Mouse (Mus musculus) kidney, embryonic 15.5 days (tissue): ENCODE measurements around the gene Dennd6b. TPM values are rescaled to one million over a fixed set of nuclear protein-coding genes. Genes with fewer than 3 reads are reported as not detected.

Experiments
- ATAC-seq: fragments of 200-750 bp; cut with Nextera tagmentation; replicated peaks from 2 replicates; pipeline ENCODE4 v1.8.0; 2017; ENCODE audit warnings: moderate TSS enrichment; ENCODE audit not compliant: low FRiP score
- H3K27ac ChIP-seq: fragments of 300-500 bp; sonication (generic); 2 replicates; pipeline ENCODE4 v1.5.1; 2015; ENCODE audit warnings: mild to moderate bottlenecking, inconsistent platforms
- H3K27me3 ChIP-seq: fragments of 300-500 bp; sonication (generic); 2 replicates; pipeline ENCODE4 v1.6.1; 2015; ENCODE audit warnings: inconsistent platforms
- H3K36me3 ChIP-seq: fragments of 300-500 bp; sonication (generic); 2 replicates; pipeline ENCODE4 v1.6.1; 2015; ENCODE audit warnings: inconsistent platforms
- H3K4me1 ChIP-seq: fragments of 300-500 bp; sonication (generic); 2 replicates; pipeline ENCODE4 v1.6.1; 2015; ENCODE audit warnings: inconsistent platforms
- H3K4me2 ChIP-seq: fragments of 300-500 bp; sonication (generic); 2 replicates; pipeline ENCODE4 v1.6.1; 2015; ENCODE audit warnings: moderate library complexity, mild to moderate bottlenecking, inconsistent platforms
- H3K4me3 ChIP-seq: fragments of 300-500 bp; sonication (generic); replicated peaks from 2 replicates; pipeline ENCODE4 v1.5.1; 2015; ENCODE audit warnings: mild to moderate bottlenecking, inconsistent platforms
- H3K9ac ChIP-seq: fragments of 300-500 bp; sonication (generic); 2 replicates; pipeline ENCODE4 v1.6.1; 2015; ENCODE audit warnings: mild to moderate bottlenecking, inconsistent platforms
- H3K9me3 ChIP-seq: fragments of 300-500 bp; sonication (generic); replicated peaks from 2 replicates; pipeline ENCODE4 v1.6.1; 2016; ENCODE audit warnings: inconsistent platforms
- WGBS: fragments of 180-500 bp; shearing (Covaris S2); methylation state at CpG from one replicate; pipeline ENCODE4 v1.1.7; 2015; ENCODE audit warnings: mixed read lengths; 5-methylcytosine and 5-hydroxymethylcytosine counted together
- polyA plus RNA-seq: library from polyadenylated mRNA; unstranded; fragments of >200 nt; fragmentation: Nextera tagmentation; extraction: Ambion mirVana; gene quantifications from 2 replicates; pipeline ENCODE4 v1.2.1, GENCODE M21; 2015

Gene Dennd6b
- polyA plus RNA-seq, 1 experiment from 2014 or later, result 19.2 TPM

DNA sequence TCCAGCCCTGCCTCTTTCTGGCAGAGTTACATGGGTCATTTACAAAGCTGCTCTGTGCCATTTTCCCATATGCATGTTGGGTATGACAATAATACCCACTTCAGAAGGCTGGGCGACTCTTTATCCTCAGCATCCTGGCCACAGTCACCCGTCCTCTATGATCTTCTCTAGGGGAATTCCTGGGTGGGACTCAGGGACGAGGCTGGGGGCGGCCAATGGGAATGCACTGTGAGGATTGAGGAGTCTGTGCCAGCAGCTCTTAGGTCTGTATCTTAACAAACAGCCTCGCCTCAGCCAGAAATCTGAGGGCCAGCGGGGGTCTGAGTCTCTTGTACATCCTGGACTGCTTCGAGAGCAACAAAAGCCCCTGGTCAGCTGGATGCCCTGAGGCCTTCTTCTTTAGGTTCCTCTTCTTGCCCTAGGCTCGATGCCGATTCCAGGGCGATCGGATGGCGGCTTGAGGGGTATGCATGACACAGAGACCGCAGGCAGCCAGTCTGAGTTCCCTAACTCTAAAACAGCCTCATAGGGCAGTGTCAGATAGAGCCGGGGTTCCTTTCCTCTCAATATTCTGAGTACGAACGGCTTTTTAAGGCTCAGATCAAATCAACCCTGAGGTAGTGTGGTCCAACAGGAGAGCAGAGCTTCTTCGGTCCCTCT, 23.9 kb downstream of the Dennd6b start:
- peak overlapping the region; percentile 62 for H3K9ac ChIP-seq
- H3K4me1 ChIP-seq, result peaks cover 93% of the 10 kb centered on the region
- no peak for ATAC-seq
- H3K4me3 ChIP-seq, result peak overlapping the region; percentile 57
- no peaks in the 10 kb centered on the region for H3K9me3 ChIP-seq
- WGBS, result 53% methylated on average over 17 of the region's 17 CpGs
- no peaks in the 10 kb centered on the region for H3K27me3 ChIP-seq
- H3K36me3 ChIP-seq, result peaks cover 11% of the 10 kb centered on the region
- H3K4me2 ChIP-seq, result peak overlapping the region; percentile 99
- H3K27ac ChIP-seq, result peak overlapping the region; percentile 66

DNA sequence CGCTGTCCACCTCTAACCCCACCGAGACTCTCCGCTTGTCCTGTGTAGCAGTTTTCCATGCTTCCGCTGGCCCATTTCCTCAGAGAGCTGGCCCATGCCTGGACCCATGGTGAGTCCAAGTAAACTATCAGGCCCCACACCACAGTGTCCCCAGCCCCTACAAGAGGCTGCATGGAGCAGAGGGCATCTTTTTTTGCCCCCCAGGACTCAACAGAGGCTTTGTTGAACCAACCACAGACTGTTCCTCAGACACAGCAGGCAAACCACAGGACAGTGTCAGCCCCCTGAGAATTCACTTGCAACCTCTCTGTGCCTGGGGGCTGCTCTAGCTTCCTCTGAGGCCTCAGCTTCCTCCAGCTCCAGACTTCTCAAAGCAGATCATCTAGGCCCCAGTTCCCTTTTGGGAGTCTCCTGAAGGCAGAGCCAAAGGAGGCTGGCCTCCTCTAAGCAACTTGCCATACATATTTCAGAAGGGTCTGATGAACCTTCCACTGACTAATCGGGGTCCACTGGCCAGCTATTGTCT, 24.7 kb downstream of the Dennd6b start:
- H3K36me3 ChIP-seq, result peaks cover 19% of the 10 kb centered on the region
- no peaks in the 10 kb centered on the region for H3K9me3 ChIP-seq
- no peak for ATAC-seq
- no peaks in the 10 kb centered on the region for H3K27me3 ChIP-seq
- H3K4me2 ChIP-seq, result no peak overlapping the region
- 0 out of 2 replicates have a peak overlapping the region, but pooled peaks have one; percentile 14 for H3K27ac ChIP-seq
- H3K4me1 ChIP-seq, result peaks cover 84% of the 10 kb centered on the region
- H3K4me3 ChIP-seq, result no peak overlapping the region
- no peak overlapping the region for H3K9ac ChIP-seq
- 89% methylated on average over 5 of the region's 5 CpGs for WGBS

DNA sequence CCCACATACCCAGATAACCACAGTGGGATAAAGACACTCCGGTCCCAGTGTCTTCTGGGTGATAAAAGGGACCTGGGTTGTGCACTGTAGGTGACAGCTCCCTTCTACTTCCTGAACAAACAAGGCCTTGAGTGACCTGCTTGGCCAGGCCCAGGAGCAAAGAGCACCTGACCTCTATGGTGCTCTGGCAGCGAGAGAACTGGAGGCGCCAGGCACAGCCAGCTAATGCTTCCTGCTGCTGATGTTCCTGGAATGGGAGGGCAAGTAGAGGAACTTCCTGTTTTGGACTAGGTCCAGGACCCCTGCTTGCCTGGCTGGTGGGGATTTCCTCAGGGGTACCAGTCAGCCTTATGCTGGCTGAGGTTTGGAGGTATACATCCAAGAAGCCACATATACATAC, 26.2 kb downstream of the Dennd6b start:
- peaks cover 34% of the 10 kb centered on the region for H3K36me3 ChIP-seq
- H3K4me3 ChIP-seq, result peak overlapping the region; percentile 15; the same call in 1 of the 2 replicates
- H3K4me1 ChIP-seq, result peaks cover 70% of the 10 kb centered on the region
- no peak for ATAC-seq
- 45% methylated on average over 3 of the region's 3 CpGs for WGBS
- H3K9me3 ChIP-seq, result no peaks in the 10 kb centered on the region
- H3K4me2 ChIP-seq, result peak overlapping the region; percentile 33
- peak overlapping the region; percentile 92 for H3K27ac ChIP-seq
- H3K27me3 ChIP-seq, result no peaks in the 10 kb centered on the region
- H3K9ac ChIP-seq, result 0 out of 2 replicates have a peak overlapping the region, but pooled peaks have one; percentile 19

DNA sequence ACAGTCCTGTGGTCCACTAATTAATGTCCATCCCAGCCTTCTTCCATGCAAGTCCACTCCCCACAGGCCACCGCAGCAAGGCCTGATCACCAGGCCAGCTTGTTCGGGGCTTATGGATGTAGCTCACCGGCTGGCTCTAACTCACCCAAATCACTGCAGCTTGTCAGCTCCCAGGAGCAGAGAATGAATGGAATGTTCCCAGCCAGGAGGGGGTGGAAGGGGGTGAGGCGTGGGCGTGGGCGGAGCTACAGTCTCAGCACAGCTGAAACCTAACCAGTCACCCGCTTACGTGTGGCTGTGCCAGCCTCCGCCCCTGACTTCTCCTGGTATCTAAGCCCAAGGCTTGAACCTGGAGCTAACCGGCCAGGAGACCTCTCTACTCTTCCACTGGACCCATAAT, 26.9 kb downstream of the Dennd6b start:
- peaks cover 63% of the 10 kb centered on the region for H3K4me1 ChIP-seq
- peak overlapping the region; percentile 92 for H3K27ac ChIP-seq
- under 1% methylated on average over 10 of the region's 10 CpGs for WGBS
- H3K27me3 ChIP-seq, result no peaks in the 10 kb centered on the region
- peak overlapping the region; percentile 33 for H3K4me2 ChIP-seq
- ATAC-seq, result peak; percentile 82
- H3K4me3 ChIP-seq, result peak overlapping the region; percentile 15
- no peaks in the 10 kb centered on the region for H3K9me3 ChIP-seq
- H3K9ac ChIP-seq, result 0 out of 2 replicates have a peak overlapping the region, but pooled peaks have one; percentile 19
- peaks cover 40% of the 10 kb centered on the region for H3K36me3 ChIP-seq

DNA sequence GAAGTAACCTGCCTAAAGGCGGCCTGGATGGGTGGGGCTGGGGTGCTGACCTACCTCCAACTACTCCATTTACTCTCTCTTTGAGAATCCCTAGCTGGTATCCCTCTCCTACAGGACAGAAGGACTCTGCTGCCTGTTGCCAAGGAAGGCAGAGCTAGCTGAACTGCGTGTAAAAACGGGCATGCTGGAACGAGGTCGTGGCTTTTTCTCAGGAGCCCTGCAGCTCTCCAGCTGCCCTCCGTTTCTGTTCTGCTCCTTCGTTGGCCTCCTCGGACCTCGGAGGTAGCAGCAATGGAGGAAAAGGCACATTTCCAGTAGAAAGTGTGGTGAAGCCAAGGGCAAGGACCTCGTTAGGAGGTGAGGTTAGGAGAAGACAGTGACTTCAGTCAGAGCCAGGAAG, 27.4 kb downstream of the Dennd6b start:
- Histone ChIP-seq H3K4me2 (peak overlapping the region; percentile 33), H3K4me3 (peak overlapping the region; percentile 15; the same call in 1 of the 2 replicates), H3K27ac (peak overlapping the region; percentile 92), H3K9ac (peak overlapping the region; percentile 29; the same call in 1 of the 2 replicates), H3K4me1 (peaks cover 58% of the 10 kb centered on the region), H3K9me3 (no peaks in the 10 kb centered on the region), H3K36me3 (peaks cover 46% of the 10 kb centered on the region), H3K27me3 (no peaks in the 10 kb centered on the region)
- no peak for ATAC-seq
- WGBS, result 52% methylated on average over 10 of the region's 10 CpGs

DNA sequence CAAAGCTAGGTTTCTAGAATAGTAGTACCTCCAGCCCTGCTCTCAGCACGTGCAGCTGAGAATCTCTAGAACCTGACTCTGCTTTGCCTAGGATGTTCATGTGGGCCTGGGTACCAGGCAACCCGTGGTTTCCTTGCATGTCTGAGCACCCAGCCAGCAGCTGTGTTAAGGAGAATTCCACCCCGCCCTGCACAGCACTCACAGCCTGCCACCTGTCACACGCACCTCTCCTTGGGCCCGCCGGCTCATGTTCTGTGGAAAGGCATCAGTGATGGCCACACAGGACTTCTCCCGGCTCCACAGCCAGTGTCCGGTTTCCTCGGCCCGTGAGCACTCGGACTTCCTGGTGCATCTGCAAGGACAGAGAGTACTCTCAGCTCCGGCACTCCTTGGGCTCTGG, 30.8 kb downstream of the Dennd6b start:
- no peak overlapping the region for H3K9ac ChIP-seq
- peaks cover 80% of the 10 kb centered on the region for H3K36me3 ChIP-seq
- ATAC-seq, result no peak

DNA sequence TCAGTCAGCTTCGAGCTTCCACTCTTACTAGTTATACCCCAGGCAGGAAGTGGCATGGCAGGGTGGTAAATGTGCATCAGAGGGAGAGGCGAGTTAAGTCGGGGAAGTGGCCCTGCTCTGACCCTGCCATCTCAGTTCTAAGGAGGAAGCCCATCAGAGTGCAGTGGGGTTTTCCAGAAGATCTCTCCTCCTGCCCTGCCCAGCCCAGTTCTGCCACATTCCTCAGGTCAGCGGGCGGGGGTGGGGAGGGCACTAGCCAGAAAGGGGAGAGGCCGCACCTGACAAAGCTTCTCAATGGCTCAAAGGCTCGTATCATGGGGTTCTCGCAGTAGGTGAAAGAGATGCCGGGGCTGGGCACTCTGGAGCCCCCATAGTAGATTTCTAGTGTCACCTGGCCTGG, 34.9 kb downstream of the Dennd6b start:
- Histone ChIP-seq H3K4me3 (no peak overlapping the region), H3K4me2 (no peak overlapping the region), H3K36me3 (peaks cover 100% of the 10 kb centered on the region), H3K27ac (peak overlapping the region; percentile 71), H3K9me3 (no peaks in the 10 kb centered on the region), H3K9ac (no peak overlapping the region), H3K27me3 (no peaks in the 10 kb centered on the region), H3K4me1 (peaks cover 14% of the 10 kb centered on the region; the same call in 1 of the 2 replicates)
- peak; percentile 37 for ATAC-seq
- WGBS, result 69% methylated on average over 9 of the region's 9 CpGs

More for the DNA sequence above, 30.8 kb downstream of the Dennd6b start:
- H3K4me2 ChIP-seq, result no peak overlapping the region
- H3K4me3 ChIP-seq, result no peak overlapping the region
- peaks cover 39% of the 10 kb centered on the region for H3K4me1 ChIP-seq
- no peaks in the 10 kb centered on the region for H3K9me3 ChIP-seq
- WGBS, result 93% methylated on average over 12 of the region's 12 CpGs
- no peak overlapping the region for H3K27ac ChIP-seq
- no peaks in the 10 kb centered on the region for H3K27me3 ChIP-seq

DNA sequence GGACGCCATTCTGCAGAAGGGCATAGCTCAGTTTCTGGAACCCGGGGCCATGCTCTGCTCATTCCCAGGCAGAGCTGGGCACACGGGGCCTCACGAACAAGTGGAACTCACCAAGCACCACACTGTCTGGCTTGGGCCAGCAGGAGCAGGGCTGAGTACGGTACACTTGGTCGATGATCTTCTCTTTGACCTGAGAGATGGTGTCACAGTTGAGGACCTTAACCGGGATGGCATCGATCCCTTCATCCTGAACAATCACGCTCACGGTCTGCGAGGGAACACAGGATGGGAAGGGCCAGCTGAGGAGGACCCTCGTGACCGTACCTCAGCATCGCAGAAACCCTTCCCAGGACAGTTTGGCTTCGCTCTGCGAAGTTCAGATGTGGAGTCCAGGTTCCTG, 37.8 kb downstream of the Dennd6b start:
- Histone ChIP-seq H3K4me1 (peaks cover 14% of the 10 kb centered on the region; the same call in 1 of the 2 replicates), H3K9ac (no peak overlapping the region), H3K27ac (no peak overlapping the region), H3K9me3 (no peaks in the 10 kb centered on the region), H3K36me3 (peaks cover 100% of the 10 kb centered on the region), H3K4me2 (no peak overlapping the region), H3K27me3 (no peaks in the 10 kb centered on the region), H3K4me3 (no peak overlapping the region)
- WGBS, result 95% methylated on average over 16 of the region's 16 CpGs
- ATAC-seq, result no peak

DNA sequence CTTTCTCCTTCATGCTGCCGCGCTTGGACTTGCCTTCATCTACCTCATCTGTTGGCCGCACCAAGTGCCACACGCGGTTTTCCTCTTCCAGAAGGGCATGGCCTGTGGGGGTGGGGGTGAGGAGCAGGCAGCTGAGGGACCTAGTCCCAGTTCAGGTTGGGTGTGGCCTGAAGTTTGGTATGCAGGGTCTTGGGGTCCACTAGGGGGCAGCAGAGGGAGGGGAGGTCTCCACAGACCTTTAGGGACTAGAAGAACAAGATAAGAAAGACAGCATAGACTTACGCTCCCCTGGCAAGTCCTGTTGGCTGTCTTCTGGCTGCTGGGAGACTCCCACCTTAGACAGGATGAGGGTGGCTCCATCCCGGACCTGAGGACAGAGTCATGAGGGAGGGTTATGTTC, 38.3 kb downstream of the Dennd6b start:
- WGBS, result 59% methylated on average over 7 of the region's 7 CpGs
- no peak overlapping the region for H3K4me2 ChIP-seq

DNA sequence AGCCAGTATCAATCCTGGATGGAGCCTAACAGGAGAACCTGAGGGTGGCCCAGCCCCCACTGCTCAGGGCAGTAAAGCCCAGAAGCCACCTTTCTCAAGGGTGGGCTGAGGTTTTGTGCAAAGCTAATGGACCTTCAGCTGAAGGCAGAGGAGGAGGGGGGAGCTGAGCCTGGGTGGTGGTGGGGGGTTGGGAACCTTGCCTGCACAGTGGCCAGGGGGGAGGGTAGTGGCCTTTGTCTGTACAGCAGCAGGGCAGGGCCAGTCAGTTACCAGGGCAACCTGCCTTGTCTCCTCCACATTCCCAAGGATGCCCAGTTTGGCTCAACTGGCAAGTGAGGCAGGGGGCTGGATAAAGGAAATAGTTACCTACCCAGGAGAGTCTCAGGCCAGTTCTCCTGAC, 44.0 kb downstream of the Dennd6b start:
- no peak overlapping the region for H3K9ac ChIP-seq
- ATAC-seq, result no peak
- H3K27me3 ChIP-seq, result peaks cover 14% of the 10 kb centered on the region
- H3K4me2 ChIP-seq, result no peak overlapping the region
- peaks cover 31% of the 10 kb centered on the region for H3K4me1 ChIP-seq
- no peaks in the 10 kb centered on the region for H3K9me3 ChIP-seq
- peaks cover 41% of the 10 kb centered on the region for H3K36me3 ChIP-seq
- H3K4me3 ChIP-seq, result no peak overlapping the region
- no peak overlapping the region for H3K27ac ChIP-seq

More for the DNA sequence above, 38.3 kb downstream of the Dennd6b start:
- no peak for ATAC-seq
- H3K27me3 ChIP-seq, result no peaks in the 10 kb centered on the region
- peaks cover 14% of the 10 kb centered on the region; the same call in 1 of the 2 replicates for H3K4me1 ChIP-seq
- H3K36me3 ChIP-seq, result peaks cover 97% of the 10 kb centered on the region
- no peak overlapping the region for H3K9ac ChIP-seq
- no peaks in the 10 kb centered on the region for H3K9me3 ChIP-seq
- no peak overlapping the region for H3K27ac ChIP-seq
- H3K4me3 ChIP-seq, result no peak overlapping the region

DNA sequence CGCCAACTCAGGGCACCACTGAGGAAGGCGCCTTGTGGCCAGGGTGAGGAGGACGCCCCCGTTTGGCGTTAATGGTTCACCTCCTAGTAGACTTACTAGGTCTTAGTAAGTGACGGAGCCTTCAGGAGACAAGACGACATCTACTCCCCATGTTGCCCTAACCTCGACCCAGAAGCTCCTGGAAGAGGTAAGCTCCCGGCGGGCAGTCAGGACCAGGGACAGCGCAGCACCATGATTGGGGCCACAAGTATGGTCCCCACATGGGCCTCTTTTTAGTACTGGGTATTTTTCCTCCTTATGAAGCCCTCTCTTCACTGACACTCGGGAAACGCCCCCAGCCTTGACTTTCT, 46.3 kb downstream of the Dennd6b start:
- no peak overlapping the region for H3K9ac ChIP-seq
- peaks cover 30% of the 10 kb centered on the region for H3K27me3 ChIP-seq
- no peaks in the 10 kb centered on the region for H3K9me3 ChIP-seq
- WGBS, result 1% methylated on average over 13 of the region's 13 CpGs
- peaks cover 22% of the 10 kb centered on the region for H3K36me3 ChIP-seq
- H3K4me1 ChIP-seq, result peaks cover 47% of the 10 kb centered on the region
- ATAC-seq, result no peak; the same call in 1 of the 2 replicates
- H3K4me2 ChIP-seq, result peak overlapping the region; percentile 90
- 0 out of 2 replicates have a peak overlapping the region, but pooled peaks have one; percentile 37 for H3K27ac ChIP-seq
- peak overlapping the region; percentile 60 for H3K4me3 ChIP-seq

DNA sequence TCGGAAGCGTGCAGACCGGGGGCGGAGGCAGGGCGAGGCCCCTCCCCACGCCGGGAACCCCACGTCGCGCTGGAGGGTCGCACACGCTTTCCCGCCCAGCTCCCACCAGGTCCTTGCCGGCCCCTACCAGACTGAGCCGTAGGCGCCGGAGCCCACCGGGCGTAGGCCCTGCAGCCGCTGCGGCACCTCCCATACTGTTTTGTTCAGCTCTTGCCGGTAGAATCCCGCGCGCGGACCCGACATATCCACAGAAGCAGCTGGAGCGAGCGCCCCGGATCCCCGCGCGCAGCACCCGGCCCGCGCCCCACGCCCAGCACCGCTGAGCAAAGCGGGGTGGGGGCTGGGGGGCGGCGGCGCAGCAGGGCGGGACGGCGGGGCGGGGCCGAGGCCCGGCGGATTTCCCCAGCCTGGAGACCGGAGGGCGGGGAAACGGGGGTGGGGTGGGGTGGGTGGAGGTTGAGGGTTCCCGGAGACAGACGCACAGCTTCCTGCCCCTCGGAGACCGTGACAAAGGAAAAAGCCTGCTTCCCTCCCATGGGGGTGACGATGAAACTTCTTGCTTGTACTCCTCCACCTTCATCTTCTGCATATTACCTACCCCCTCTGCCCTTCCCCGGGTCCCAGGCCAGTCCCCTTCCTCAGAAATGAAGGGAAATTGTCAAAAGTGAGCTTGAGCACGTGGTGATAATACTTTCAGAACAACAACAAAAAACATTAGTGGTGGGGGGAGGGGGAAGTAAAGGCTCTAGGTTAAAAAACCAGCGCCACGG, 46.8 kb downstream of the Dennd6b start, which contains the start of gene Mapk11:
Mapk11 (minus strand) TSS at position 358 of the 770 bp plus-strand sequence.
- H3K27me3 ChIP-seq, result peaks cover 33% of the 10 kb centered on the region
- ATAC-seq, result peak; percentile 57
- peak within 1 kb of the TSS; percentile 53 for H3K9ac ChIP-seq
- peak within 1 kb of the TSS; percentile 60 for H3K4me3 ChIP-seq
- peak within 1 kb of the TSS; percentile 90 for H3K4me2 ChIP-seq
- peak within 1 kb of the TSS; percentile 37; the same call in 1 of the 2 replicates for H3K27ac ChIP-seq
- H3K4me1 ChIP-seq, result peaks cover 47% of the 10 kb centered on the region
- WGBS, result under 1% methylated on average over 58 of the region's 61 CpGs
- no peaks in the 10 kb centered on the region for H3K9me3 ChIP-seq
- peaks cover 16% of the 10 kb centered on the region for H3K36me3 ChIP-seq
